Mouse (Mus musculus): Measurements from ENCODE around the gene Emb. TPM values are rescaled to one million over a fixed set of nuclear protein-coding genes. Genes with fewer than 3 reads are reported as not detected.

Emb gene
- polyA plus RNA-seq, 1 experiment from 2014 or later: 17.3 TPM

DNA sequence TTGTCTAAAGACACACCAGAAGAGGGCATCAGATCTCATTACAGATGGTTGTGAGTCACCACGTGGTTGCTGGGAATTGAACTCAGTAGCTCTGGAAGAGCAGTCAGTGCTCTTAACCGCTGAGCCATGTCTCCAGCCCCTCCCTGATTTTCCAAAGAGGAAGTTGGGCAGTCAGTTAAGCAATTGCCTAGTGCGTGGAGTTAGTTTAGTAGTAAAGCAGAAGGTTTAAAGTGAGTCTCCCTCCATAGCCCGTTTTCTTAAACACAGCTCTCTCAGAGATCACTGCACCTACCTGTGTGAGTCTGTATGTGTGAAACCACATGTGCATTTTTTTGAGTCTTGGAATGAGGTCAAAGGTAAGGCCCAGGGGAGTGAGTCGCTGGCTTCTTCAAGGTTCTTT, 14.8 kb downstream of the Emb start:
- Histone ChIP-seq H3K4me3 (replicated peaks) (no peak overlapping the region), H3K4me2 (no peak overlapping the region), H3K27ac (no peak overlapping the region), H3K27me3 (peaks cover 42% of the 10 kb centered on the region), H3K9ac (no peak overlapping the region), H3K4me1 (replicated peaks) (peaks cover 8% of the 10 kb centered on the region), H3K9me3 (replicated peaks) (no peaks in the 10 kb centered on the region), H3K36me3 (no peaks in the 10 kb centered on the region)
- ATAC-seq (ENCODE audit: low read depth): no peak
- DNase-seq: no peak
- WGBS (ENCODE audit: insufficient replicate concordance): 17% methylated on average over 5 of the region's 5 CpGs

GRCm38 (mm10) chr13:117224901-117225300, 16.6 kb downstream of the Emb start:
- Histone ChIP-seq H3K4me2 (no peak overlapping the region), H3K27me3 (peaks cover 32% of the 10 kb centered on the region), H3K9ac (no peak overlapping the region), H3K9me3 (replicated peaks) (no peaks in the 10 kb centered on the region), H3K27ac (no peak overlapping the region), H3K4me1 (replicated peaks) (peaks cover 8% of the 10 kb centered on the region), H3K36me3 (no peaks in the 10 kb centered on the region), H3K4me3 (replicated peaks) (no peak overlapping the region)
- 53% methylated on average over 2 of the region's 2 CpGs for WGBS (ENCODE audit: insufficient replicate concordance)
- DNase-seq (no peak), ATAC-seq (ENCODE audit: low read depth) (no peak)

DNA sequence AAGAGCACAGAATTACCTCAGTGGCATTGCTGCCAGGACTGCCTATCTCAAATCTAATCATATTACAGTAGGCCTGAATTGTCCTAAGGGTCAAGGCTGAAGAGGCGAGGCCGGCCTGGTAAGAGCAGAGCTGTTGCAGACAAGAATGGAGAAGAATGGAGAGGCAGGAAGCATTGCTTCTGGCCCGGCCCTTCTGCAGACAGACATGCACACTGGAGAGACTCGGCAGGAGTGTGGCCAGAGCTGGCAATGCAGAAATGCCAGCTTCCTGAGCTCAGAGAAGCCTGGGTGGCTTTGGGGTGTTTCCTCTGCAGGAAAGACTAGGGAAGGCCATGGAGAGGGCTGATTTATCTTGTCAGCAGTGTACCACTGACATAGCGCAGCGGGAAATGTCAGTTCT, 17.2 kb downstream of the Emb start:
- Histone ChIP-seq H3K9ac (no peak overlapping the region), H3K27me3 (peaks cover 25% of the 10 kb centered on the region), H3K4me1 (replicated peaks) (0 out of 2 replicates have a peak, but pooled peaks cover 4% of the 10 kb centered on the region), H3K4me3 (replicated peaks) (no peak overlapping the region), H3K4me2 (no peak overlapping the region), H3K9me3 (replicated peaks) (no peaks in the 10 kb centered on the region), H3K36me3 (no peaks in the 10 kb centered on the region), H3K27ac (no peak overlapping the region)
- WGBS (ENCODE audit: insufficient replicate concordance): 40% methylated on average over 6 of the region's 6 CpGs
- no peak for DNase-seq
- no peak for ATAC-seq (ENCODE audit: low read depth)

DNA sequence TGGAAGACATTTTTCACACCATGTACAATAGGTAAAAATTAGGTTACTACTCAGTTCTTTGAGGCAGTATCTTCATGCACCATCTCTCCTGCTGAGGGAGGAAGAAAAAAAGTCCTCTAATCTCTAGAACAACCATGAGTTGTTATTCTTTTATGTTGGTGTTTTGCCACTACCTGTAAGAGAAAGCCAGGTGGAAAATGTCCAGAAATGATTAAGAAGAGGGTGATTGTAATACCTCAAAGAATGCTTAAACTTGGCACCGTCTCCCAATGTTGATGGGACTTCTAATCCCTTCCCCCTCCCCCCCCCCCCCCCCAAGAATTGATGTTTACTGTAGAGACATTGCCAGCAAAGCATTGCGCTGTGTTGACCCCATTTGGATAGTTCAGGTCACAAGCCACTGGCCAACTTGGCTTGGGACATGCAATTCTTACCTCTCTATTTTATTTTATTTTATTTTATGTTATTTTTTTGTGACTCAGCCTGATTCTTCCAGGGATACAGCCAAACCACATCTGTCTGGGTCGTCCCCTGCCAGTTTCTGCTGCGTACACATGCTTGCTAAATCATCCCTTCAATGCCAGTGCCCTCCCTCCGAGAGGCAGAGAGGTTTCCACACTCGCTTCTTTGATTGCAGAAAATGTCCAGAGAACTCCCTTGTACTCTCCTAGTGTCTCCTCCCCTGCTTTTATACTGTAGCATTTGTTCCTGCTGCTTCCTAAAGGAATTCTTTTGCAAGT, 22.2 kb downstream of the Emb start:
- no peak for ATAC-seq (ENCODE audit: low read depth)
- no peak overlapping the region for H3K4me3 ChIP-seq (replicated peaks)
- H3K27me3 ChIP-seq: no peaks in the 10 kb centered on the region
- no peaks in the 10 kb centered on the region for H3K36me3 ChIP-seq
- no peak for DNase-seq
- WGBS (ENCODE audit: insufficient replicate concordance): 64% methylated on average over 6 of the region's 6 CpGs
- 0 out of 2 replicates have a peak, but pooled peaks cover 2% of the 10 kb centered on the region for H3K4me1 ChIP-seq (replicated peaks)
- no peaks in the 10 kb centered on the region for H3K9me3 ChIP-seq (replicated peaks)
- no peak overlapping the region for H3K9ac ChIP-seq
- no peak overlapping the region for H3K27ac ChIP-seq
- H3K4me2 ChIP-seq: no peak overlapping the region

GRCm38 (mm10) chr13:117233808-117234207, 25.5 kb downstream of the Emb start:
- no peak for ATAC-seq (ENCODE audit: low read depth)
- H3K27ac ChIP-seq: no peak overlapping the region
- 75% methylated on average over 8 of the region's 8 CpGs for WGBS (ENCODE audit: insufficient replicate concordance)
- H3K4me2 ChIP-seq: no peak overlapping the region
- DNase-seq: no peak
- no peak overlapping the region for H3K9ac ChIP-seq
- H3K4me3 ChIP-seq (replicated peaks): no peak overlapping the region
- H3K27me3 ChIP-seq: no peaks in the 10 kb centered on the region
- no peaks in the 10 kb centered on the region for H3K9me3 ChIP-seq (replicated peaks)
- no peaks in the 10 kb centered on the region for H3K36me3 ChIP-seq
- H3K4me1 ChIP-seq (replicated peaks): peaks cover 6% of the 10 kb centered on the region; the same call in 1 of the 2 replicates

DNA sequence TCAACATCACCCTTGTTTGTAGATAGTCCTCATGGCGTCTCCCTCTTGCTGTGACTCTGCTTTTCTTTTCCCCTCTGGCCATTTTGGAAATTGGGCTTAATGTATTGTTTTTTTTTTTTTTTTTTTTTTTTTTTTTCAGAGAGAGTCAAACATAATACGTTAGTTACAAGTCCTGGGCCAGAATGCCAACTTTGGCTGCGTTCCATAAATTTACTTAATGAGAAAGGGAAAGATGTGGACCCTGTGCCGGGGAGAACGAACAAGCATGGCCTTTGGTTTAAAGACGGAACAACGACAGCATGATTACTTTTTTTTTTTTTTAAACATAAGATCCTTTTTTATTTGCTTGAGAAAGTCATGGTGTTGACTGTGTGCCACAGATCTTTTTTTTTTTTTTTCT, 26.1 kb downstream of the Emb start:
- DNase-seq (no peak), ATAC-seq (ENCODE audit: low read depth) (no peak)
- Histone ChIP-seq H3K36me3 (no peaks in the 10 kb centered on the region), H3K27me3 (no peaks in the 10 kb centered on the region), H3K9me3 (replicated peaks) (no peaks in the 10 kb centered on the region), H3K27ac (no peak overlapping the region), H3K4me3 (replicated peaks) (no peak overlapping the region), H3K9ac (no peak overlapping the region), H3K4me2 (no peak overlapping the region), H3K4me1 (replicated peaks) (peaks cover 6% of the 10 kb centered on the region; the same call in 1 of the 2 replicates)
- WGBS (ENCODE audit: insufficient replicate concordance): 75% methylated on average over 7 of the region's 7 CpGs

GRCm38 (mm10) chr13:117235530-117236212, 27.3 kb downstream of the Emb start:
- DNase-seq: no peak
- ATAC-seq (ENCODE audit: low read depth): peak; percentile 66
- Histone ChIP-seq H3K27ac (no peak overlapping the region), H3K9me3 (replicated peaks) (no peaks in the 10 kb centered on the region), H3K9ac (no peak overlapping the region), H3K27me3 (no peaks in the 10 kb centered on the region), H3K36me3 (no peaks in the 10 kb centered on the region), H3K4me1 (replicated peaks) (peaks cover 6% of the 10 kb centered on the region; the same call in 1 of the 2 replicates), H3K4me2 (no peak overlapping the region), H3K4me3 (replicated peaks) (no peak overlapping the region)
- 59% methylated on average over 11 of the region's 11 CpGs for WGBS (ENCODE audit: insufficient replicate concordance)

DNA sequence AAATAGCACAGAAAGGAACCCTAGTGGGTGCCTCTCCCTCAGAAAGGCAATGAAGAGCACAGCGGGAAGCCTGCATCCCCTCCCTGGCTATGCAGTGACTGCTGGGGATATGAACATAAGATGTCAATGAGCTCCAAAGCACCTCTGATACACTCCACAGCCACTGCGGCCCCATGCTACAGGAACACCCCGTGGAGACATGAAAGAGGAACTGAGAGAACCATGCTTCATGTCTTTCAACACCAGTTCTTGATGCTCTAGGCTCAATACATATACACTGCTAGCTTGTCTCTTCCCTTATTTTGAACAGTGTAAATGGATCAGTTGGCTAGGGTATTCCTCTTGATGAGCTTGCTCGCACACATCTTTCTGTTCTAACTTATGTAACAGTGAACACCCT, 28.8 kb downstream of the Emb start:
- Histone ChIP-seq H3K9me3 (replicated peaks) (no peaks in the 10 kb centered on the region), H3K27me3 (no peaks in the 10 kb centered on the region), H3K36me3 (no peaks in the 10 kb centered on the region), H3K4me3 (replicated peaks) (no peak overlapping the region), H3K9ac (no peak overlapping the region), H3K27ac (no peak overlapping the region), H3K4me2 (no peak overlapping the region), H3K4me1 (replicated peaks) (peaks cover 6% of the 10 kb centered on the region; the same call in 1 of the 2 replicates)
- DNase-seq: no peak
- no peak for ATAC-seq (ENCODE audit: low read depth)
- WGBS (ENCODE audit: insufficient replicate concordance): 48% methylated on average over 4 of the region's 4 CpGs

- Histone ChIP-seq H3K27me3 (no peaks in the 10 kb centered on the region), H3K4me1 (replicated peaks) (no peaks in the 10 kb centered on the region), H3K9me3 (replicated peaks) (no peaks in the 10 kb centered on the region), H3K4me2 (no peak overlapping the region), H3K9ac (no peak overlapping the region), H3K4me3 (replicated peaks) (no peak overlapping the region), H3K36me3 (no peaks in the 10 kb centered on the region), H3K27ac (no peak overlapping the region)
- WGBS (ENCODE audit: insufficient replicate concordance): 36% methylated on average over 3 of the region's 3 CpGs
- ATAC-seq (ENCODE audit: low read depth) (no peak), DNase-seq (no peak)
Observed at GRCm38 (mm10) chr13:117242063-117242462, 33.7 kb downstream of the Emb start.

- 58% methylated on average over 5 of the region's 5 CpGs for WGBS (ENCODE audit: insufficient replicate concordance)
- Histone ChIP-seq H3K4me1 (replicated peaks) (no peaks in the 10 kb centered on the region), H3K36me3 (no peaks in the 10 kb centered on the region), H3K27me3 (no peaks in the 10 kb centered on the region), H3K4me2 (no peak overlapping the region), H3K27ac (no peak overlapping the region), H3K9ac (no peak overlapping the region), H3K4me3 (replicated peaks) (no peak overlapping the region), H3K9me3 (replicated peaks) (no peaks in the 10 kb centered on the region)
- DNase-seq: no peak
- ATAC-seq (ENCODE audit: low read depth): no peak
Observed at GRCm38 (mm10) chr13:117242621-117243020, 34.3 kb downstream of the Emb start.

DNA sequence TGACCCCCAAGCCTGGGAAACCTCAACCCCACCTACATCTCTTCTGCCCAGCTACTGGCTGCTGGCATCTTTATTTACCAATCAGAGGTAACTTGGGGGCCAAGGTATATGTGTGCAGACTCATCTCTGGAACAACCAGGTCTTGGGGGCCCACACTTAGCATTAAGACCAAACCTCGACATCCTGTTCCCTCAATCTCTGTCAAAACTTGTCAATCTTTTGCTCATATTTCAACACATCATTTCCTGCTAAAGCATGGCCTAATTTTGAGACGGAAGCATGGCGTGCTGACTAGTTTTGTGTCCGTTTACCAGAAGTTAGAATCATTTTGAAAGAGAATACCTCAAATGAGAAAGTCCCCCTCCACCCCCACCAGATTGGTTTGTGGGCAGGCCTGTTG, 52.4 kb downstream of the Emb start:
- DNase-seq (no peak), ATAC-seq (ENCODE audit: low read depth) (no peak)
- H3K27ac ChIP-seq: no peak overlapping the region
- H3K4me1 ChIP-seq (replicated peaks): no peaks in the 10 kb centered on the region
- no peak overlapping the region for H3K9ac ChIP-seq
- no peaks in the 10 kb centered on the region for H3K36me3 ChIP-seq
- H3K4me2 ChIP-seq: no peak overlapping the region
- no peak overlapping the region for H3K4me3 ChIP-seq (replicated peaks)
- H3K9me3 ChIP-seq (replicated peaks): no peaks in the 10 kb centered on the region
- H3K27me3 ChIP-seq: no peaks in the 10 kb centered on the region
- 42% methylated on average over 4 of the region's 4 CpGs for WGBS (ENCODE audit: insufficient replicate concordance)

DNA sequence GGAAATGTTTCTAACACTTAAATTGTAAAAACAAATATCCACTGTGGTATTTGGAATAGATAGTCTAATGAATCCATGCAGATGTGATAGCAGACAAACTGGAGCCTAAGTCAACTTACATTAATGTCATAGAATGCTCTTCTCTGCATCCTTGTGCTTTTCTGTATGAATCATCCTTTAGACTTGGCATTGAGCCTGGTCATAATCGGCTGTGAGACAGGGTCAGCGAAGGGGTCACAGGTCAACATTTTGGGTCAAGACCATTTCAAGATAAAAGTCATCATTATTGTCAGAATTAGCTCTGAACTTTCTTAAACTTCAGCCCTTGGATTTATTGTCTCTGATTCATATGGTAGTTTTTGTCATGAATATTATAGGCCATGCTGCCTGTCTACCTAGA, 57.8 kb downstream of the Emb start:
- no peak for ATAC-seq (ENCODE audit: low read depth)
- Histone ChIP-seq H3K9me3 (replicated peaks) (no peaks in the 10 kb centered on the region), H3K4me1 (replicated peaks) (no peaks in the 10 kb centered on the region), H3K4me2 (no peak overlapping the region), H3K36me3 (no peaks in the 10 kb centered on the region), H3K27me3 (no peaks in the 10 kb centered on the region), H3K9ac (no peak overlapping the region), H3K27ac (no peak overlapping the region), H3K4me3 (replicated peaks) (no peak overlapping the region)
- 64% methylated on average over 2 of the region's 2 CpGs for WGBS (ENCODE audit: insufficient replicate concordance)
- no peak for DNase-seq

Data from liver, embryonic 13.5 days (tissue).